Mouse (Mus musculus) midbrain, embryonic 16.5 days (tissue): Measurements from ENCODE around the gene Tacr2. TPM values are rescaled to one million over a fixed set of nuclear protein-coding genes. Genes with fewer than 3 reads are reported as not detected.

Experiments
- ATAC-seq: fragments of 200-750 bp; cut with Nextera tagmentation; 2 replicates; pipeline ENCODE4 v1.8.0; 2017; ENCODE audit warnings: moderate TSS enrichment
- H3K27ac ChIP-seq: fragments of 300-500 bp; sonication (generic); 2 replicates; pipeline ENCODE4 v1.5.1; 2014; ENCODE audit warnings: mild to moderate bottlenecking, low read length, mixed read lengths
- H3K27me3 ChIP-seq: fragments of 300-500 bp; sonication (generic); 2 replicates; pipeline ENCODE4 v1.6.1; 2014; ENCODE audit warnings: low read depth, low read length, mixed read lengths; ENCODE audit not compliant: control insufficient read depth, insufficient read depth
- H3K36me3 ChIP-seq: fragments of 300-500 bp; sonication (generic); 2 replicates; pipeline ENCODE4 v1.6.1; 2014; ENCODE audit warnings: mild to moderate bottlenecking, low read length, moderate library complexity, mixed read lengths; ENCODE audit not compliant: control insufficient read depth, insufficient read depth
- H3K4me1 ChIP-seq: fragments of 300-500 bp; sonication (generic); 2 replicates; pipeline ENCODE4 v1.6.1; 2014; ENCODE audit warnings: mild to moderate bottlenecking, low read length, mixed read lengths; ENCODE audit not compliant: control insufficient read depth, insufficient read depth
- H3K4me2 ChIP-seq: fragments of 300-500 bp; sonication (generic); 2 replicates; pipeline ENCODE4 v1.6.1; 2014; ENCODE audit warnings: mild to moderate bottlenecking, low read length, mixed read lengths
- H3K4me3 ChIP-seq: fragments of 300-500 bp; sonication (generic); 2 replicates; pipeline ENCODE4 v1.5.1; 2014; ENCODE audit warnings: low read depth, mild to moderate bottlenecking, low read length, moderate library complexity, mixed read lengths
- H3K9ac ChIP-seq: fragments of 300-500 bp; sonication (generic); 2 replicates; pipeline ENCODE4 v1.6.1; 2014; ENCODE audit warnings: low read depth, low read length, mixed read lengths
- H3K9me3 ChIP-seq: fragments of 300-500 bp; sonication (generic); replicated peaks from 2 replicates; pipeline ENCODE4 v1.6.1; 2014; ENCODE audit warnings: mild to moderate bottlenecking, low read length, mixed read lengths; ENCODE audit not compliant: control insufficient read depth, poor library complexity, severe bottlenecking
- WGBS: fragments of 180-500 bp; shearing (Covaris S2); extraction: QIAGEN DNeasy Blood & Tissue Kit; methylation state at CpG from one replicate; pipeline ENCODE4 v1.1.7; 2014; 5-methylcytosine and 5-hydroxymethylcytosine counted together
- polyA plus RNA-seq: library from polyadenylated mRNA; unstranded; fragments of >200 nt; fragmentation: Nextera tagmentation; extraction: Ambion mirVana; gene quantifications from 2 replicates; pipeline ENCODE4 v1.2.1, GENCODE M21; 2015

Tacr2 gene
- polyA plus RNA-seq, 1 experiment from 2014 or later = not detected

DNA sequence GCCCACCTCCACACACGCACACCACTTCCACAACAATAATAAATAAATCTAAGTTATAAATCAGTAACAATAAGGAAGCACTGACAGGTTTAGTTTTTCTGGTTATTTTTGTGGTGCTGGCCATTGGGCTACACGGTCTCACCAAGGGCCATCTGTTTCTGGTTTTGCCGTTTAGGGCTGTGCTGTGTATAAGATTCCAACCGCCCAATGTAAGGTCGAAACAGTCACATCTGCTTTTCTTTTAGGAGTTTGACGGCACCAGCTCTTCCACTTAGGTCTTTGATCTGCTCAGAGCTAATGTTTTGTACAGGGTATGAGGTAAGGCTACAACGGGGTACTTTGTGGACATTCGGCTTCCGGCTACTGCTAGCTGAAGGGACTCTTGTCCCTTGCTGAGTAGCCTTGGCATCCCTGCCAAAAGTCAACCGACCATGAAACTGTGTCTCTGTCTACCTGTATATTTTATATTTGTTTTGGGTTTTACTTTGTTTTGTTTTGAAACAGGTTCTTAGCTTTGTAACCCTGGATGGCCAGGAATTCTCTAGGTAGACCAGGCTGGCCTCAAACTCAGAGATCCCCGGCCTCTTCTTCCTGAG is 56.8 kb downstream of the Tacr2 start:
- H3K4me1 ChIP-seq = no peaks in the 10 kb centered on the region
- H3K9ac ChIP-seq = no peak overlapping the region
- ATAC-seq = no peak
- no peak overlapping the region for H3K4me3 ChIP-seq
- 95% methylated on average over 11 of the region's 11 CpGs for WGBS
- H3K27me3 ChIP-seq = no peaks in the 10 kb centered on the region
- H3K27ac ChIP-seq = no peak overlapping the region
- no peaks in the 10 kb centered on the region for H3K9me3 ChIP-seq
- peaks cover 5% of the 10 kb centered on the region for H3K36me3 ChIP-seq
- no peak overlapping the region for H3K4me2 ChIP-seq

DNA sequence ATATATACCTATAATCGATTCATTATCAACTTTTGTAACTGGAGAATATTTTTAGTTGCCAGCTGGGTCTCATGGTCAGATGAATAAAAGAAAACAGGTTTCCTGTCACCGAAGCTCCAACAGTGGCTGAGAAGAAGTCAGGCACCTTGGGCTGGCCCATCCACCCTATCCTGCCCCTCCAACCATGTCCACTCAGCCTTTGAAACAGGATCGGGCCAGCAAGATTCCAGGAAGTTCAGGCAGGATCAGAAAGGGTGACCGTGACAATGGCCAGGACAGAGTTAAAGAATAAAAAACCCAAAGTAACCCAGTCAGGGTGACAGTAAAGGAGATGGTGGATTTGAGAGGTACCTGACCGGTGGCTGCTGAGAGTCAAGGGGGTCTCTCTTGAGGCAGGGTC is 57.4 kb downstream of the Tacr2 start:
- Histone ChIP-seq H3K27me3 (no peaks in the 10 kb centered on the region), H3K4me1 (no peaks in the 10 kb centered on the region), H3K9me3 (no peaks in the 10 kb centered on the region), H3K27ac (no peak overlapping the region), H3K4me2 (no peak overlapping the region), H3K36me3 (peaks cover 4% of the 10 kb centered on the region; the same call in 1 of the 2 replicates), H3K9ac (no peak overlapping the region), H3K4me3 (no peak overlapping the region)
- ATAC-seq = no peak
- 89% methylated on average over 5 of the region's 5 CpGs for WGBS

DNA sequence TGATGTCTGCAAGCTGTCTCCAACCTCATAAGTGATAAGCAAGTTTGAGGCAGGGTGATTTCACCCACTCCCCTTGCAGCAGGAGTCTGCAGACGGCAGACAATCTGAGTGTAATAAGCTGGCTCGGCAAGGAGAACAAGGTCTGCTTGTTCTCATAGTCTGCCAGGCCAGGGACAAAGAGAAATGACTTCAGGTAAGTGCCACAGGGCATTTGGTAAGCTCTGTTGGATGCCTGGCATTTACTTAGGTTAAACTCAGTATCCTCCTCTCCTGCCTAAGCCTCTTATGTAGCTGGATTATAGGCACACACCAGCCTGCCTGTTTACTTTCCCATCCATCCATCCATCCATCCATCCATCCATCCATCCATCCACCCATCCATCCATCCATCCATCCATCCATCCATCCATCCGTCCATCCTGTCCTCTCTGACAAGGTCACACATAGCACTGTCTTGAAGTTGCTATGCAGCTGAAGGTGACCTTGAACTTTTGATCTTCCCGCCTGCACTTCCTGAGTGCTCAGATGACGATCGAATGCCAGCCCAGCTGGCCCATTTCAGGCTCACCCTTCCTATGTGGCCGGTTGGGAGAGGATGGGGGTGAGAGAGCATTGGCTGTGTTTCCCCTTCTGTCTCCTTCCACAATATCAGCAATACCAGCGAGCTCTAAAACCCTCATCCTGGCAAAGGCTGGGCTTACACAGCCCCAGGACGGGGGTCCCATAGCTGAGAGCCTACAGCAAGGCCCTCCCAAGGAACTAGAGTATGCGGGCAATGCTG is 58.2 kb downstream of the Tacr2 start:
- Histone ChIP-seq H3K9me3 (no peaks in the 10 kb centered on the region), H3K4me2 (no peak overlapping the region), H3K36me3 (peaks cover 4% of the 10 kb centered on the region; the same call in 1 of the 2 replicates), H3K9ac (no peak overlapping the region), H3K4me1 (no peaks in the 10 kb centered on the region), H3K27me3 (no peaks in the 10 kb centered on the region), H3K4me3 (no peak overlapping the region), H3K27ac (no peak overlapping the region)
- no peak for ATAC-seq
- WGBS = 90% methylated on average over 10 of the region's 10 CpGs

DNA sequence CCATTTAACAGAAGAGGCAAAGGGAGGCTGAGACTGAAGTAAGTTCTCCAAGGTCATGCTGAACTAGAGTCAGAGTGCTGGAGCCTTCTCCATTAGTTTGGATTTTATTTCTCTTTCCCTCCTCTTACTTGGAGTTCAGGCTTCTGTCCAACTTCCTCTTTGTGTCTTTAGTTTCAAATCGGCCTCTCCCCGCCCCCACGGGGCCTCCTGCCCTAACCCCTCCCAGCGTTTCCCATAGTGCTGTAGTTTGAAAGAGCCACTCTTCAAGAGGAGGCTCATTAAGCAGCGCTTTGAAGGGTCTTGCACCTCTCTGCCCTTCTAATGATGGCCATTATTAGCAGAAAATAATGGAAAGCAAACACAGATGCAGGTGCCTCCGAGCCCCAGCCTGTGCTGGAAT is 59.2 kb downstream of the Tacr2 start:
- 42% methylated on average over 6 of the region's 6 CpGs for WGBS
- no peaks in the 10 kb centered on the region for H3K4me1 ChIP-seq
- no peak for ATAC-seq
- no peak overlapping the region for H3K4me2 ChIP-seq
- no peaks in the 10 kb centered on the region for H3K9me3 ChIP-seq
- H3K4me3 ChIP-seq = no peak overlapping the region
- H3K9ac ChIP-seq = no peak overlapping the region
- peaks cover 4% of the 10 kb centered on the region; the same call in 1 of the 2 replicates for H3K36me3 ChIP-seq
- H3K27me3 ChIP-seq = no peaks in the 10 kb centered on the region
- no peak overlapping the region for H3K27ac ChIP-seq

DNA sequence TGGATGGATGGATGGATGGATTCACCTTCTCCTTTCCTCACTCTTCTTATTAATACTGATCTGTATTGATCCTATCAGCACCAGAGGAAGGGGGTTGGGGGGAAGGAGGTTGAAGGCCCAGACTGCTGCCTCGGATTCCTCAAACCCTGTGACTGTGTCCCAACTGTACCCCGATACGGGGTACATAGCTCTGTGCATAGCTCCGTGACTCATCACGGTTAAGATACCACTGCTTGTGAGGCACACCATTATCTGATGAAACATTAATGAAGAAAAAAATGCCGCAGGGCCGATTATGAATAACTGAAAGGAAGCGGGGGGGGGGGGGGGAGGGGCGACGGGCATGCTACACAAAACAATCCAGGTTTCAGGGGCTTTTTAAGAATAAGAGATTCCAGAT is 60.9 kb downstream of the Tacr2 start:
- ATAC-seq = no peak
- no peaks in the 10 kb centered on the region for H3K9me3 ChIP-seq
- no peaks in the 10 kb centered on the region for H3K4me1 ChIP-seq
- no peak overlapping the region for H3K4me3 ChIP-seq
- peaks cover 4% of the 10 kb centered on the region; the same call in 1 of the 2 replicates for H3K36me3 ChIP-seq
- WGBS = 81% methylated on average over 5 of the region's 10 CpGs
- H3K27ac ChIP-seq = no peak overlapping the region
- H3K27me3 ChIP-seq = no peaks in the 10 kb centered on the region
- no peak overlapping the region for H3K9ac ChIP-seq
- H3K4me2 ChIP-seq = no peak overlapping the region

DNA sequence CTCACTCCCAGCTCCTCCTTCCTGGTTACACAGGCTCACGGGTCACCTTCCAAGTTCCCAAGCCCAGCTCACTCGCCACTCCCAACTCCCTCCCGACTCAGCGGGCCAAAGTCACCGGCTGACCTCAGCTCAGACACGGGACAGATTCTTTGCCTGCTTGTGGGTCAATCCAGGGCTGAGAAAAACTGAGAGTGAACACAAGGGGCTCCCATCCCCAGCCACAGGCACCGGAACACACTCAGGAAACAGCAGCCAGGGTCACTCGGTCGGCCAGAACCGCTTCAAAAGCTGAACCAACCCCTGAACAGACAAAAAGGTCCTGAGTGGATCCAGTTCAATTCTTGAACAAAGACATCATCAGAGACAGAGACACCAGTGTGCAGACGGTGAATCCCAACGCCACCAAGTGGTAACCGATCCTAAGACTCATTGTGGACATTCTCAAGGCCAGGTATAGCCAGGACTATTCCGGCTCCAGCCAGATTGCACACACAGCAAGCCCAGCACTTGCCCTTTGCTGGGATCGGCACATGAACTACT is 61.7 kb downstream of the Tacr2 start:
- Histone ChIP-seq H3K27ac (no peak overlapping the region), H3K9ac (no peak overlapping the region), H3K27me3 (no peaks in the 10 kb centered on the region), H3K9me3 (no peaks in the 10 kb centered on the region), H3K4me2 (no peak overlapping the region), H3K4me3 (no peak overlapping the region), H3K36me3 (no peaks in the 10 kb centered on the region; the same call in 1 of the 2 replicates), H3K4me1 (no peaks in the 10 kb centered on the region)
- no peak for ATAC-seq
- WGBS = 57% methylated on average over 15 of the region's 15 CpGs

Other genes starting within 250 kb of the Tacr2 start
- not detected in 2 replicates for gene Neurog3, start 119.3 kb upstream of the Tacr2 start, polyA plus RNA-seq
- gene Fam241b, start 108.5 kb upstream of the Tacr2 start, polyA plus RNA-seq = 224 and 236 TPM in 2 replicates
- 19.4 and 23.2 TPM in 2 replicates for gene Tspan15, start 21.2 kb upstream of the Tacr2 start, polyA plus RNA-seq
- gene Hk1, start 127.5 kb downstream of the Tacr2 start, polyA plus RNA-seq = 142 and 155 TPM in 2 replicates
- 0.37 and 0.51 TPM in 2 replicates for gene Hkdc1, start 170.1 kb downstream of the Tacr2 start, polyA plus RNA-seq
- gene 4930507D05Rik, start 197.1 kb downstream of the Tacr2 start, polyA plus RNA-seq = 1.2 and 1.4 TPM in 2 replicates
- gene Supv3l1, start 197.3 kb downstream of the Tacr2 start, polyA plus RNA-seq = 18.6 and 19.4 TPM in 2 replicates
- 55.9 and 59.0 TPM in 2 replicates for gene Vps26a, start 234.4 kb downstream of the Tacr2 start, polyA plus RNA-seq